Mouse (Mus musculus) cerebellum, adult 2 months (tissue): ENCODE measurements around the gene Etnk1.

Experiments
- CTCF ChIP-seq: fragments of 200-500 bp; IDR thresholded peaks from 2 replicates; pipeline ENCODE4 v1.5.1; 2011; ENCODE audit warnings: low read depth, mild to moderate bottlenecking, control low read depth, low read length, moderate library complexity, borderline replicate concordance; ENCODE audit not compliant: insufficient read depth
- POLR2A ChIP-seq: fragments of 200-500 bp; IDR thresholded peaks from 2 replicates; pipeline ENCODE4 v1.6.1; 2011; ENCODE audit warnings: low read length, control low read depth, borderline replicate concordance; ENCODE audit not compliant: insufficient read depth

DNA sequence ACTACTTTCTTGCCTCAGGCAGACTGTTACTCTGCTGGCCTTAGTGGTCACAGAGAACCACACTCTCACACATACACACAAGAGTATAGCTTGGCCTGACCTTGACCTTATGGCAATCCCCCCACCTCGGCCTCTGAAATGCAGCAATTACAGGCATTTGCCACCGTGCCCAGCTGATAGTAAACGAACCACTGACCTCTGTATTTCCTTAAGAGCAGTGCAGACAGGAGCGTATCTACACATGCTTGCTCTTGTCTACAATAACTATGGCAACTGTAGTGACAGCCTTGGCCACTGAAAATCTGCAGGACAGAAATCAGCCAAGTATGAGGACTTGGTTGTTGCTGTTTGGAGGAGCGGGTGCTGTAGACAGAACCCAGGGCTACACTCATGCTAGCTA lies 29.7 kb upstream of the Etnk1 start:
- no peak for TF ChIP-seq POLR2A
- TF ChIP-seq CTCF, result no peak
